In genomic region chr14:122416166-122416771, GRCm38 (mm10) we compare ENCODE assay signal across 40 mouse cellular contexts. TPM values are rescaled to one million over a fixed set of nuclear protein-coding genes. Genes with fewer than 3 reads are reported as not detected.
DNase-seq lines count a peak whose midpoint lies in the region; ATAC-seq and TF ChIP-seq lines count a peak whose summit lies in the region.
"Had no signal": no experiment of that assay in that cellular context is flagged by ENCODE, and none has a peak within 500 bp of the region (broad histone marks: within the 10 kb centered on the region; RNA-seq: fewer than 3 reads in every experiment).

No protein-coding gene starts in this region.

- no peak for DNase-seq in forebrain, embryonic 10.5 days (ENCODE audit: extremely low spot score, low spot score)
- DNase-seq in hindbrain, postnatal 0 days (ENCODE audit: low spot score) = no peak
- peak; percentile 78 for DNase-seq in WW6 (ENCODE audit: low read depth, low spot score)
- no peak for DNase-seq in left cerebral cortex, postnatal 25 days (ENCODE audit: low spot score in 2 of 2)
- DNase-seq in right cerebral cortex, postnatal 10 days (ENCODE audit: low spot score in 2 of 2) = no peak
- DNase-seq: adrenal gland, postnatal 25 days; cerebellum, adult 11-12 months; cerebellum, adult 9-11 months; gastrocnemius, postnatal 25 days; heart, adult 11 months; kidney, adult 2 months; kidney, postnatal 36 days; layer of hippocampus, postnatal 36 days; liver, embryonic 13.5 days; lung, adult 18-20 months; spleen, adult 18-20 months; thymus, adult 18-20 months; thymus, postnatal 25 days had no signal

- peaks cover 4% of the 10 kb centered on the region; the same call in 1 of the 2 replicates for H3K9me3 ChIP-seq in forebrain, embryonic 10.5 days
- H3K9me3 ChIP-seq in forebrain, embryonic 15.5 days = no peaks in the 10 kb centered on the region
- H3K9me3 ChIP-seq in hindbrain, embryonic 12.5 days (replicated peaks) = no peaks in the 10 kb centered on the region
- no peaks in the 10 kb centered on the region for H3K9me3 ChIP-seq in hindbrain, postnatal 0 days (ENCODE audit: low read length)
- no peaks in the 10 kb centered on the region for H3K9me3 ChIP-seq in E14TG2a.4 (ENCODE audit: low read length)
- H3K9me3 ChIP-seq: embryonic facial prominence, embryonic 15.5 days; heart, embryonic 10.5 days; heart, embryonic 15.5 days; intestine, embryonic 15.5 days; limb, embryonic 10.5 days; limb, embryonic 15.5 days; liver, embryonic 13.5 days had no signal

- ATAC-seq in forebrain, embryonic 15.5 days (replicated peaks) = no peak
- 0 out of 2 replicates have a peak, but pooled peaks have one; percentile 32 for ATAC-seq in hindbrain, embryonic 12.5 days (ENCODE audit: low FRiP score)
- no peak for ATAC-seq in hindbrain, postnatal 0 days
- ATAC-seq: hindbrain, embryonic 16.5 days; intestine, embryonic 15.5 days; lung, postnatal 0 days had no signal

- peaks cover 3% of the 10 kb centered on the region; the same call in 1 of the 2 replicates for H3K36me3 ChIP-seq in forebrain, embryonic 10.5 days (replicated peaks)
- no peaks in the 10 kb centered on the region for H3K36me3 ChIP-seq in forebrain, embryonic 15.5 days
- no peaks in the 10 kb centered on the region for H3K36me3 ChIP-seq in hindbrain, embryonic 12.5 days
- no peaks in the 10 kb centered on the region for H3K36me3 ChIP-seq in hindbrain, postnatal 0 days (ENCODE audit: insufficient read depth, low read length)
- no peaks in the 10 kb centered on the region for H3K36me3 ChIP-seq in E14TG2a.4 (ENCODE audit: insufficient read depth, low read length)
- H3K36me3 ChIP-seq: embryonic facial prominence, embryonic 15.5 days; heart, embryonic 10.5 days; heart, embryonic 15.5 days; intestine, embryonic 15.5 days; limb, embryonic 10.5 days; limb, embryonic 15.5 days; liver, embryonic 13.5 days had no signal

- no peak for TF ChIP-seq CTCF in hindbrain, postnatal 0 days (IDR thresholded peaks at IDR 0.05; ENCODE audit: low read depth)
- TF ChIP-seq CTCF in E14TG2a.4 (conservative IDR thresholded peaks at IDR 0.05; ENCODE audit: low read length) = no peak

- no peak overlapping the region for H3K4me2 ChIP-seq in forebrain, embryonic 15.5 days (replicated peaks)
- no peak overlapping the region for H3K4me2 ChIP-seq in hindbrain, embryonic 12.5 days (replicated peaks)
- H3K4me2 ChIP-seq in hindbrain, postnatal 0 days (ENCODE audit: low read depth, low read length) = no peak overlapping the region
- H3K4me2 ChIP-seq: embryonic facial prominence, embryonic 15.5 days; heart, embryonic 15.5 days; intestine, embryonic 15.5 days; limb, embryonic 15.5 days; liver, embryonic 13.5 days had no signal

- intact Hi-C loops in left cerebral cortex, postnatal 25 days (cut with DNase I) = no loop called here

- H3K9ac ChIP-seq in forebrain, embryonic 15.5 days (replicated peaks) = no peak overlapping the region
- H3K9ac ChIP-seq in hindbrain, embryonic 12.5 days = no peak overlapping the region
- no peak overlapping the region for H3K9ac ChIP-seq in hindbrain, postnatal 0 days (replicated peaks; ENCODE audit: low read length)
- H3K9ac ChIP-seq: embryonic facial prominence, embryonic 15.5 days; heart, embryonic 15.5 days; intestine, embryonic 15.5 days; limb, embryonic 15.5 days; liver, embryonic 13.5 days had no signal

- H3K27me3 ChIP-seq in forebrain, embryonic 10.5 days (ENCODE audit: poor library complexity, severe bottlenecking) = peaks cover 29% of the 10 kb centered on the region
- H3K27me3 ChIP-seq in forebrain, embryonic 15.5 days = no peaks in the 10 kb centered on the region
- H3K27me3 ChIP-seq in hindbrain, embryonic 12.5 days = peaks cover 11% of the 10 kb centered on the region; the same call in 1 of the 2 replicates
- no peaks in the 10 kb centered on the region for H3K27me3 ChIP-seq in hindbrain, postnatal 0 days (ENCODE audit: insufficient read depth, low read length)
- no peaks in the 10 kb centered on the region for H3K27me3 ChIP-seq in E14TG2a.4 (ENCODE audit: insufficient read depth, low read length)
- H3K27me3 ChIP-seq: CH12.LX; embryonic facial prominence, embryonic 15.5 days; intestine, embryonic 15.5 days; liver, embryonic 13.5 days had no signal

- no peak overlapping the region; the same call in 1 of the 2 replicates for H3K4me3 ChIP-seq in forebrain, embryonic 10.5 days
- no peak overlapping the region for H3K4me3 ChIP-seq in forebrain, embryonic 15.5 days
- H3K4me3 ChIP-seq in hindbrain, embryonic 12.5 days = no peak overlapping the region
- H3K4me3 ChIP-seq in hindbrain, postnatal 0 days (ENCODE audit: low read length) = no peak overlapping the region
- 0 out of 2 replicates have a peak overlapping the region, but pooled peaks have one; percentile 14 for H3K4me3 ChIP-seq in E14TG2a.4 (replicated peaks; ENCODE audit: low read length)
- H3K4me3 ChIP-seq: embryonic facial prominence, embryonic 15.5 days; heart, embryonic 10.5 days; heart, embryonic 15.5 days; intestine, embryonic 15.5 days; limb, embryonic 10.5 days; limb, embryonic 15.5 days; liver, embryonic 13.5 days had no signal

- H3K27ac ChIP-seq in forebrain, embryonic 10.5 days = peak overlapping the region; percentile 79
- no peak overlapping the region for H3K27ac ChIP-seq in forebrain, embryonic 15.5 days (replicated peaks)
- H3K27ac ChIP-seq in hindbrain, embryonic 12.5 days = 0 out of 2 replicates have a peak overlapping the region, but pooled peaks have one; percentile 8
- H3K27ac ChIP-seq in hindbrain, postnatal 0 days = no peak overlapping the region
- H3K27ac ChIP-seq: embryonic facial prominence, embryonic 15.5 days; heart, embryonic 10.5 days; heart, embryonic 15.5 days; intestine, embryonic 15.5 days; limb, embryonic 10.5 days; limb, embryonic 15.5 days; liver, embryonic 13.5 days; macrophage; stomach, postnatal 0 days had no signal

- WGBS in forebrain, embryonic 10.5 days = 7% methylated on average over 4 of the region's 4 CpGs
- 4% methylated on average over 4 of the region's 4 CpGs for WGBS in forebrain, embryonic 15.5 days
- WGBS in hindbrain, embryonic 12.5 days = 15% methylated on average over 4 of the region's 4 CpGs
- whole genome bisulfite sequencing in hindbrain, postnatal 0 days = 21% methylated on average over 4 of the region's 4 CpGs

- H3K4me1 ChIP-seq in forebrain, embryonic 10.5 days = peaks cover 53% of the 10 kb centered on the region
- H3K4me1 ChIP-seq in forebrain, embryonic 15.5 days = peaks cover 7% of the 10 kb centered on the region; the same call in 1 of the 2 replicates
- H3K4me1 ChIP-seq in hindbrain, embryonic 12.5 days = peaks cover 11% of the 10 kb centered on the region
- no peaks in the 10 kb centered on the region for H3K4me1 ChIP-seq in hindbrain, postnatal 0 days (ENCODE audit: insufficient read depth, low read length)
- H3K4me1 ChIP-seq in E14TG2a.4 (replicated peaks; ENCODE audit: low read depth, low read length) = peaks cover 81% of the 10 kb centered on the region
- H3K4me1 ChIP-seq: embryonic facial prominence, embryonic 15.5 days; heart, embryonic 10.5 days; heart, embryonic 15.5 days; intestine, embryonic 15.5 days; limb, embryonic 15.5 days; liver, embryonic 13.5 days had no signal

RNA-seq across cellular contexts. Expression of gene Gm5089, which starts 34.6 kb away (rescaled TPM):
- polyA plus RNA-seq in forebrain, embryonic 10.5 days (2016; fragmentation: Nextera tagmentation; extraction: Ambion mirVana) = 1.0 and 1.9 TPM in 2 replicates
- polyA plus RNA-seq in forebrain, embryonic 15.5 days (2015; fragmentation: Nextera tagmentation; extraction: Ambion mirVana) = 0.74 and 0.75 TPM in 2 replicates
- polyA plus RNA-seq in hindbrain, embryonic 12.5 days (2016; fragmentation: Nextera tagmentation; extraction: Ambion mirVana) = 2.8 and 4.0 TPM in 2 replicates
- total RNA-seq in hindbrain, postnatal 0 days (2014; rRNA removed) = 1.2 and 3.0 TPM in 2 replicates
- polyA plus RNA-seq in hindbrain, postnatal 0 days (2015; fragmentation: Nextera tagmentation; extraction: Ambion mirVana) = 0.56 and 0.82 TPM in 2 replicates
- total RNA-seq in left cerebral cortex, postnatal 25 days (2021) = under 1 TPM in 1 of 2 experiments, not detected in 1; 0.23 TPM
- total RNA-seq: adrenal gland, postnatal 25 days; CH12.LX; common myeloid progenitor, adult 5-6 weeks; gastrocnemius, adult 18-20 months; gastrocnemius, postnatal 25 days; heart, postnatal 25 days; megakaryocyte-erythroid progenitor cell, adult 5-6 weeks; monocyte, adult 5-6 weeks; neutrophil, adult 5-6 weeks had no signal
- polyA plus RNA-seq: C2C12; heart, embryonic 10.5 days; heart, embryonic 15.5 days; intestine, embryonic 15.5 days; kidney, adult 2 months; kidney, embryonic 16.5 days; liver, embryonic 13.5 days; lung, postnatal 0 days; macrophage; stomach, postnatal 0 days had no signal

RNA-seq across cellular contexts. Expression of gene Zic5, which starts 49.2 kb away (rescaled TPM):
- 20.7 and 21.5 TPM in 2 replicates for polyA plus RNA-seq in forebrain, embryonic 10.5 days (2016; fragmentation: Nextera tagmentation; extraction: Ambion mirVana)
- 14.2 and 15.2 TPM in 2 replicates for polyA plus RNA-seq in forebrain, embryonic 15.5 days (2015; fragmentation: Nextera tagmentation; extraction: Ambion mirVana)
- 18.1 and 25.0 TPM in 2 replicates for polyA plus RNA-seq in hindbrain, embryonic 12.5 days (2016; fragmentation: Nextera tagmentation; extraction: Ambion mirVana)
- 46.2 and 51.3 TPM in 2 replicates for total RNA-seq in hindbrain, postnatal 0 days (2014; rRNA removed)
- polyA plus RNA-seq in hindbrain, postnatal 0 days (2015; fragmentation: Nextera tagmentation; extraction: Ambion mirVana) = 31.0 and 31.1 TPM in 2 replicates
- 1 to 10 TPM; 2.3 to 2.7 TPM for total RNA-seq in left cerebral cortex, postnatal 25 days (2021)
- total RNA-seq: adrenal gland, postnatal 25 days; common myeloid progenitor, adult 5-6 weeks; gastrocnemius, adult 18-20 months; gastrocnemius, postnatal 25 days; heart, postnatal 25 days; megakaryocyte-erythroid progenitor cell, adult 5-6 weeks; neutrophil, adult 5-6 weeks had no signal
- polyA plus RNA-seq: intestine, embryonic 15.5 days; kidney, adult 2 months; lung, postnatal 0 days; macrophage; stomach, postnatal 0 days had no signal

RNA-seq across cellular contexts. Expression of gene Zic2, which starts 59.0 kb away (rescaled TPM):
- 7.0 and 7.3 TPM in 2 replicates for polyA plus RNA-seq in forebrain, embryonic 10.5 days (2016; fragmentation: Nextera tagmentation; extraction: Ambion mirVana)
- 8.4 and 9.3 TPM in 2 replicates for polyA plus RNA-seq in forebrain, embryonic 15.5 days (2015; fragmentation: Nextera tagmentation; extraction: Ambion mirVana)
- 18.3 TPM in 2 replicates for polyA plus RNA-seq in hindbrain, embryonic 12.5 days (2016; fragmentation: Nextera tagmentation; extraction: Ambion mirVana)
- total RNA-seq in hindbrain, postnatal 0 days (2014; rRNA removed) = 234 TPM in 2 replicates
- polyA plus RNA-seq in hindbrain, postnatal 0 days (2015; fragmentation: Nextera tagmentation; extraction: Ambion mirVana) = 35.9 and 40.2 TPM in 2 replicates
- total RNA-seq in left cerebral cortex, postnatal 25 days (2021) = 10 to 100 TPM; 16.0 to 16.5 TPM
- total RNA-seq: adrenal gland, postnatal 25 days; CH12.LX; common myeloid progenitor, adult 5-6 weeks; gastrocnemius, adult 18-20 months; gastrocnemius, postnatal 25 days; heart, postnatal 25 days; megakaryocyte-erythroid progenitor cell, adult 5-6 weeks; monocyte, adult 5-6 weeks; neutrophil, adult 5-6 weeks had no signal
- polyA plus RNA-seq: heart, embryonic 15.5 days; intestine, embryonic 15.5 days; kidney, adult 2 months; kidney, embryonic 16.5 days; liver, embryonic 13.5 days; macrophage; stomach, postnatal 0 days had no signal

Comparison
In these comparisons a context has a peak if more than half of its experiments do, and no peak if none do; other contexts are left out.
1. H3K27ac ChIP-seq: peak in forebrain, embryonic 10.5 days (single experiment) and hindbrain, embryonic 12.5 days (single experiment); none in forebrain, embryonic 15.5 days (single experiment) and hindbrain, postnatal 0 days (single experiment).